Mouse (Mus musculus) ES-Bruce4 (cell line): ENCODE results near the gene Tmem164.

Experiments used
- CTCF ChIP-seq: IDR thresholded peaks from one replicate; pipeline ENCODE4 v1.8.1; 2011; ENCODE audit warnings: low read depth, low read length
- EP300 ChIP-seq: IDR thresholded peaks from 2 replicates; pipeline ENCODE4 v1.6.1; 2011; ENCODE audit warnings: low read depth, low read length; ENCODE audit not compliant: insufficient read depth
- POLR2A ChIP-seq: IDR thresholded peaks from one replicate; pipeline ENCODE4 v1.8.1; 2011; ENCODE audit warnings: low read length; ENCODE audit not compliant: insufficient read depth

DNA sequence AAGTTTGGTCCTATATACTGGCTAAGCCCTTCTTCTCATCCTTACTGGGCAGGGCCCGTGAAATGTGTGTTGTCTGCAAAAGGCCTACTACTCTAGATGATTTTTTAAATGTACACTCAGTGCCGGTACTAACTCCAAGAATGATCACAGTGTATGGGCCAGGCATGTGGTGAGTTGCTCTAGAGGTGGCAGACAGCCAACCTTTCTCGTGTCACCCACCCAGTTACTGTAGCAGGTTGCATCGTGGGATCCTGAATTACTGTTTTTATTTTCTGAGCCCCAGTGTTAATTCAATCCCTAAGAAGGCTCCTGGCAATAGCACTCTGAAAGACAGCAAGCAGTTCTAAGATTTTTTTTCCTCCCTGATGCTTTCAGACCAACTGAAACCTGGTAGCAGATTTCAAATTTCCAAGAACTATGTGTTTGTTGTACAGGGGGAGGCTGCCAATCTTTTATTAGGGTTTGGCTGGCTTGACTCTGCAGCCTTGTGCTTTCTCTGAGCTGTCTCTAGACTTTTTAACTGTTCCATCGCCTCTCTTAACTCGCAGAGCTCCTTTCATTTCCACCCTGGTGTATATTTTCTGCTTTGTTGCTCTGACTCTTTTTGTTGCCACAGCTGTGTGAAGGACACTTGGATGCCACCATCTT is 31.0 kb upstream of the Tmem164 start:
- TF ChIP-seq CTCF (no peak), POLR2A (no peak), EP300 (no peak)
